Mouse (Mus musculus) brain, adult 2 months (tissue): ENCODE measurements at regions not wholly inside any gene's neighbourhood (a gene's known extent, or its start where the extent isn't known, plus 50 kb on each side); places are given as distances from the start of the nearest gene placed in this dataset.

Experiments used
- DNase-seq: peaks from one replicate; pipeline ENCODE4 v3.0.0; 2011; ENCODE audit warnings: low read depth, low spot score

- DNase-seq = peak; percentile 78
These were observed 426.4 kb upstream of the Lrrc4c start for GRCm38 (mm10) chr2:95891566-95891965.

DNA sequence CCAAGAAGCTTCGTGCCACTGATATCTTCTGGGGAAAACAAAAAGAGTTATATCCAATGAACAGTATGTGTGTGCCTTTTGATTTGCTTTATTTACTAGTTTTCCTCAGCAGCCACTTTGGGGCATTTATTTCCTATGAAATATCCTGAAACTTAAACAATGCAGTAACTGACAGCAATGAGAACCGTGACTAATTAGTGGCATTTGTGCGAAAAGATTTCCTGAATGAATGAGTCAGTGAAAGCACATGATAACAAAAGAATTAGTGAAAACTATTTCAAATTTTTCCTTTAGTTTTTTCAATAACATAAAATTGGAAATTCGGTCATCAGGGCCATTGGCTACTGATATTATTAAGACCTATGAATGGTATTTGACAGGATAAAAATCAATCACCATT is 412.9 kb upstream of the Lrrc4c start:
- no peak for DNase-seq

DNA sequence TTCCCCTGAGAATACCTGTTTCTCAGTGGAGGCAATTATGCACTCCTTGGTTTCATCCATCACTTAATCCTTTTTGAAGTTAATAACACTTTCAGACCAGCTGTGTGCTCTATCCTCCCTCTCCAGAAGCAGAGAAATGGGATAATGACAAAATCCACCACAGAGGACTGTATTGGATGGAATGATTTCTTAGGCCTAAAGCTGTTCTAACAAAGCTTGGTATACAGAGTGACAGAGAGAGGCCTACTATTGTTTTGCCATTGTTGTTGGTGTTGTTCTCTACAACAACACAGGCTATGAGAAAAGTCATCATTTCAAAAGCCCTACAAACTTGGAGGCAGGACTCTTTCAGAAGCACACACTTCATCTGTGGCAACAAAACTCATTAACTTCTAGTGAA is 408.2 kb upstream of the Lrrc4c start:
- no peak for DNase-seq

GRCm38 (mm10) chr2:95910160-95910559 is 407.8 kb upstream of the Lrrc4c start:
- DNase-seq = no peak
